Mouse (Mus musculus) forebrain, embryonic 14.5 days (tissue): Measurements from ENCODE around the gene Exoc3. TPM values are rescaled to one million over a fixed set of nuclear protein-coding genes. Genes with fewer than 3 reads are reported as not detected.

ENCODE experiments used
- ATAC-seq: fragments of 200-750 bp; cut with Nextera tagmentation; 2 replicates; pipeline ENCODE4 v1.8.0; 2017; ENCODE audit warnings: mild to moderate bottlenecking, moderate library complexity
- DNase-seq: peaks from one replicate; pipeline ENCODE4 v3.0.0-alpha.2; 2015; ENCODE audit warnings: low spot score
- H3K27ac ChIP-seq: fragments of 300-500 bp; sonication (generic); 2 replicates; pipeline ENCODE4 v1.5.1; 2014; ENCODE audit warnings: low read depth, mild to moderate bottlenecking, control low read depth, low read length, moderate library complexity
- H3K27me3 ChIP-seq: fragments of 300-500 bp; sonication (generic); replicated peaks from 2 replicates; pipeline ENCODE4 v1.6.1; 2014; ENCODE audit warnings: low read length, control low read depth, mixed read lengths; ENCODE audit not compliant: control insufficient read depth, insufficient read depth
- H3K36me3 ChIP-seq: fragments of 300-500 bp; sonication (generic); 2 replicates; pipeline ENCODE4 v1.6.1; 2014; ENCODE audit warnings: low read length, control low read depth; ENCODE audit not compliant: control insufficient read depth, insufficient read depth
- H3K4me1 ChIP-seq: fragments of 300-500 bp; sonication (generic); 2 replicates; pipeline ENCODE4 v1.6.1; 2014; ENCODE audit warnings: antibody characterized with exemption, low read length, control low read depth; ENCODE audit not compliant: control insufficient read depth, insufficient read depth
- H3K4me2 ChIP-seq: fragments of 300-500 bp; sonication (generic); 2 replicates; pipeline ENCODE4 v1.6.1; 2014; ENCODE audit warnings: mild to moderate bottlenecking, control low read depth, low read length
- H3K4me3 ChIP-seq: fragments of 300-500 bp; sonication (generic); 2 replicates; pipeline ENCODE4 v1.5.1; 2014; ENCODE audit warnings: low read depth, low read length, control low read depth
- H3K9ac ChIP-seq: fragments of 300-500 bp; sonication (generic); 2 replicates; pipeline ENCODE4 v1.6.1; 2014; ENCODE audit warnings: mild to moderate bottlenecking, low read length, control low read depth, moderate library complexity
- H3K9me3 ChIP-seq: fragments of 300-500 bp; sonication (generic); replicated peaks from 2 replicates; pipeline ENCODE4 v1.6.1; 2016; ENCODE audit warnings: low read length, control low read depth, mixed read lengths; ENCODE audit not compliant: control insufficient read depth
- WGBS: fragments of 180-500 bp; shearing (Covaris S2); extraction: QIAGEN DNeasy Blood & Tissue Kit; methylation state at CpG from one replicate; pipeline ENCODE4 v1.1.7; 2014; 5-methylcytosine and 5-hydroxymethylcytosine counted together
- polyA plus RNA-seq: library from polyadenylated mRNA; unstranded; fragments of >200 nt; fragmentation: Nextera tagmentation; extraction: Ambion mirVana; gene quantifications from 2 replicates; pipeline ENCODE4 v1.2.1, GENCODE M21; 2014

Gene Exoc3
- polyA plus RNA-seq: 134 and 138 TPM in 2 replicates

GRCm38 (mm10) chr13:74208317-74208985, at the start of gene Exoc3:
Exoc3 (minus strand) TSS chr13:74208732.
- Histone ChIP-seq H3K36me3 (peaks cover 16% of the 10 kb centered on the region), H3K27me3 (no peaks in the 10 kb centered on the region), H3K4me1 (peaks cover 18% of the 10 kb centered on the region), H3K27ac (peak within 1 kb of the TSS; percentile 81), H3K9ac (peak within 1 kb of the TSS; percentile 70), H3K4me3 (peak within 1 kb of the TSS; percentile 63), H3K4me2 (peak within 1 kb of the TSS; percentile 74), H3K9me3 (no peaks in the 10 kb centered on the region)
- under 1% methylated on average over 39 of the region's 39 CpGs for WGBS
- ATAC-seq: peak; percentile 99
- peak; percentile 91 for DNase-seq

- Histone ChIP-seq H3K27me3 (no peaks in the 10 kb centered on the region), H3K36me3 (no peaks in the 10 kb centered on the region), H3K4me1 (peaks cover 6% of the 10 kb centered on the region), H3K27ac (no peak overlapping the region), H3K4me3 (no peak overlapping the region), H3K4me2 (no peak overlapping the region), H3K9ac (no peak overlapping the region), H3K9me3 (no peaks in the 10 kb centered on the region)
- no peak for DNase-seq
- ATAC-seq: no peak
Measured at GRCm38 (mm10) chr13:74246494-74246893, 38.0 kb upstream of the Exoc3 start.

GRCm38 (mm10) chr13:74245899-74246231, 37.3 kb upstream of the Exoc3 start:
- no peaks in the 10 kb centered on the region for H3K27me3 ChIP-seq
- peaks cover 6% of the 10 kb centered on the region for H3K4me1 ChIP-seq
- peak overlapping the region; percentile 32; the same call in 1 of the 2 replicates for H3K4me2 ChIP-seq
- no peak overlapping the region for H3K9ac ChIP-seq
- WGBS: 50% methylated on average over 4 of the region's 4 CpGs
- DNase-seq: no peak
- H3K27ac ChIP-seq: no peak overlapping the region
- peak; percentile 68; the same call in 1 of the 2 replicates for ATAC-seq
- no peak overlapping the region for H3K4me3 ChIP-seq
- no peaks in the 10 kb centered on the region for H3K9me3 ChIP-seq
- no peaks in the 10 kb centered on the region for H3K36me3 ChIP-seq

GRCm38 (mm10) chr13:74245214-74245898, 36.8 kb upstream of the Exoc3 start:
- peak; percentile 98 for ATAC-seq
- no peaks in the 10 kb centered on the region for H3K27me3 ChIP-seq
- H3K4me1 ChIP-seq: peaks cover 6% of the 10 kb centered on the region
- H3K27ac ChIP-seq: no peak overlapping the region
- peak overlapping the region; percentile 32; the same call in 1 of the 2 replicates for H3K4me2 ChIP-seq
- 28% methylated on average over 17 of the region's 17 CpGs for WGBS
- H3K9me3 ChIP-seq: no peaks in the 10 kb centered on the region
- no peaks in the 10 kb centered on the region for H3K36me3 ChIP-seq
- no peak overlapping the region for H3K9ac ChIP-seq
- no peak overlapping the region for H3K4me3 ChIP-seq
- DNase-seq: peak; percentile 87

GRCm38 (mm10) chr13:74237574-74237973, 29.0 kb upstream of the Exoc3 start:
- ATAC-seq: no peak
- Histone ChIP-seq H3K4me1 (no peaks in the 10 kb centered on the region), H3K27me3 (no peaks in the 10 kb centered on the region), H3K9me3 (no peaks in the 10 kb centered on the region), H3K27ac (no peak overlapping the region), H3K4me3 (no peak overlapping the region), H3K4me2 (no peak overlapping the region), H3K36me3 (no peaks in the 10 kb centered on the region), H3K9ac (no peak overlapping the region)
- 76% methylated on average over 7 of the region's 7 CpGs for WGBS
- DNase-seq: no peak

- H3K27me3 ChIP-seq: no peaks in the 10 kb centered on the region
- H3K9me3 ChIP-seq: no peaks in the 10 kb centered on the region
- H3K4me2 ChIP-seq: no peak overlapping the region
- 51% methylated on average over 1 of the region's 1 CpGs for WGBS
- no peak overlapping the region for H3K27ac ChIP-seq
- ATAC-seq (no peak), DNase-seq (no peak)
- no peaks in the 10 kb centered on the region for H3K4me1 ChIP-seq
- no peaks in the 10 kb centered on the region for H3K36me3 ChIP-seq
- H3K9ac ChIP-seq: no peak overlapping the region
- H3K4me3 ChIP-seq: no peak overlapping the region
Measured at GRCm38 (mm10) chr13:74220659-74221058, 12.1 kb upstream of the Exoc3 start.

GRCm38 (mm10) chr13:74218441-74218840, 9.9 kb upstream of the Exoc3 start:
- no peaks in the 10 kb centered on the region for H3K9me3 ChIP-seq

GRCm38 (mm10) chr13:74208986-74209345, 434 bp upstream of the Exoc3 start:
- Histone ChIP-seq H3K9ac (peak overlapping the region; percentile 70), H3K9me3 (no peaks in the 10 kb centered on the region), H3K4me1 (peaks cover 18% of the 10 kb centered on the region), H3K4me3 (peak overlapping the region; percentile 63), H3K27ac (peak overlapping the region; percentile 81), H3K27me3 (no peaks in the 10 kb centered on the region), H3K36me3 (peaks cover 11% of the 10 kb centered on the region), H3K4me2 (peak overlapping the region; percentile 74)
- DNase-seq: no peak
- WGBS: 15% methylated on average over 12 of the region's 12 CpGs
- peak; percentile 42; the same call in 1 of the 2 replicates for ATAC-seq

More at GRCm38 (mm10) chr13:74218441-74218840, 9.9 kb upstream of the Exoc3 start:
- H3K9ac ChIP-seq: no peak overlapping the region
- H3K36me3 ChIP-seq: no peaks in the 10 kb centered on the region
- H3K4me2 ChIP-seq: no peak overlapping the region
- H3K27me3 ChIP-seq: no peaks in the 10 kb centered on the region
- WGBS: 67% methylated on average over 3 of the region's 3 CpGs
- no peak overlapping the region for H3K4me3 ChIP-seq
- ATAC-seq (no peak), DNase-seq (no peak)
- H3K27ac ChIP-seq: no peak overlapping the region
- no peaks in the 10 kb centered on the region for H3K4me1 ChIP-seq

GRCm38 (mm10) chr13:74196451-74196850, 12.1 kb downstream of the Exoc3 start:
- no peaks in the 10 kb centered on the region for H3K9me3 ChIP-seq
- peaks cover 47% of the 10 kb centered on the region for H3K36me3 ChIP-seq
- H3K4me2 ChIP-seq: no peak overlapping the region

More at GRCm38 (mm10) chr13:74196451-74196850, 12.1 kb downstream of the Exoc3 start:
- Histone ChIP-seq H3K27ac (no peak overlapping the region), H3K4me3 (no peak overlapping the region), H3K9ac (no peak overlapping the region), H3K4me1 (no peaks in the 10 kb centered on the region), H3K27me3 (no peaks in the 10 kb centered on the region)
- ATAC-seq: no peak
- DNase-seq: no peak
- 83% methylated on average over 3 of the region's 3 CpGs for WGBS
